Mouse (Mus musculus): ENCODE measurements at regions not wholly inside any gene's neighbourhood (a gene's known extent, or its start where the extent isn't known, plus 50 kb on each side); places are given as distances from the start of the nearest gene placed in this dataset.

- Histone ChIP-seq H3K27ac (peak overlapping the region; percentile 84), H3K4me1 (replicated peaks) (peaks cover 54% of the 10 kb centered on the region), H3K36me3 (no peaks in the 10 kb centered on the region), H3K9me3 (no peaks in the 10 kb centered on the region), H3K4me3 (peak overlapping the region; percentile 36), H3K27me3 (ENCODE audit: insufficient read depth, poor library complexity, severe bottlenecking) (no peaks in the 10 kb centered on the region)
- WGBS, result 58% methylated on average over 14 of the region's 14 CpGs
- DNase-seq (ENCODE audit: low spot score), result no peak
Observed at GRCm38 (mm10) chr9:41612802-41613550, 451.5 kb upstream of the Ubash3b start.

DNA sequence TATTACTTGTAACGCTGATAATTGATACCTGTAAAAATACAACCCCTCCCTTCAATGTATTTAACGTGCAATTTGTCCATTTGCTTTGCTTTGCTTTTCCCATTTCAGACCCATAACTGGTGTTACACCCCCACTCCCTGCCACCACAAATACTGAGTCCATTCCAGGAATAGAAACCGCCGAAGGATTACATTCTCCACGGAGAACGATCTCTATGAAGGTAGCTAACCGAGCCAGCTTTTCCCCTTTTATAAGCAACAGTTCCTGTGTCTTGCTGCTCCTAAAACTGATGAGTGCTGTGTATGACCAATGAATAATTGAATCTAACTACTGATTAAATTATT lies 450.9 kb upstream of the Ubash3b start:
- no peaks in the 10 kb centered on the region for H3K9me3 ChIP-seq
- H3K4me1 ChIP-seq (replicated peaks), result peaks cover 54% of the 10 kb centered on the region
- peak overlapping the region; percentile 36 for H3K4me3 ChIP-seq
- DNase-seq (ENCODE audit: low spot score), result no peak
- WGBS, result 24% methylated on average over 7 of the region's 7 CpGs
- H3K27ac ChIP-seq, result peak overlapping the region; percentile 84
- no peaks in the 10 kb centered on the region for H3K36me3 ChIP-seq
- H3K27me3 ChIP-seq (ENCODE audit: insufficient read depth, poor library complexity, severe bottlenecking), result no peaks in the 10 kb centered on the region

DNA sequence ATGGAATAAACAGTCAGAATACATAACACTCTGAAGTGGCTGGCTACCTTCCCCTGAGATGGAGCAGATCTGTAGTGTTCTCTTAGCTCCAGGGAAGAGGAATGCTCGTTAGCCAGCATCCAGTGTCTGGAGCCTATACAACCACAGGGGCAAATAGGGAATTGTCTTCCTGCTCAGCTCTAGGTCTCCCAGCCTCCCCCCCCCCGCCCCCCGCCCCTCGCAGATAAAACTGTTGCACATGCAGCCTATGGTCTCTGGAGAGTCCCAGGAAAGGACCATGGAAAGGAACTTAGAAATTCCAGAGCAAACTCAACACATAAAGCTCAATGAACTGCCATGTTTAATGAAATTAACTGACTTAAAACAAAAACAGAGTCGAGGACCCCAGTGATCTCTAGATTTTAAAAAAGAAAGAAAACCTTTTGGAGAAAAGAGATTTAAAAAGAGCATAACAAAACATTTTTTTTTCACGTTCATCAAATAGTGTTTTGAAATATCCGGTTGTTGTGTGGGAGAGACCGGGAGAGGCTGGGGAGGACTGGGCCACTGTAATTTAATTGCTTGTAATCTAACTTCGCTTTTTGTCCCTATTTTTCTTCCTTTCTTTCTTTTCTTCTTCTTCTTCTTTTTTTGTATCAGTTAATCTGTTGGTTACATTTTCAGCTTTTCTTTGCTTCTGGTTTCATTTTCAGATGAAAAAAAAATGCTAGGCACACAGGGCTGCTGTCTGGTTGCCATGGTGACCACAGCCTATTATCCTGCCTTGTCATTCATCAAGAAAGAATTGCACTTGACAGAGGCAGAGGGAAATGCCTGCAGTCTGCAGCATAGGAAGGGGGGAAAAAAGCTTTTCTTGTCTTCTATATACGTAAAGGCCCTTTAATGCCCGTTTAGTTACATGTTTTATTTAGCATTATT lies 450.3 kb upstream of the Ubash3b start:
- Histone ChIP-seq H3K4me3 (peak overlapping the region; percentile 36), H3K27ac (peak overlapping the region; percentile 84), H3K4me1 (replicated peaks) (peaks cover 54% of the 10 kb centered on the region), H3K27me3 (ENCODE audit: insufficient read depth, poor library complexity, severe bottlenecking) (no peaks in the 10 kb centered on the region), H3K36me3 (no peaks in the 10 kb centered on the region), H3K9me3 (no peaks in the 10 kb centered on the region)
- WGBS, result 20% methylated on average over 11 of the region's 11 CpGs
- peak; percentile 82 for DNase-seq (ENCODE audit: low spot score)

- Histone ChIP-seq H3K36me3 (no peaks in the 10 kb centered on the region), H3K27me3 (ENCODE audit: insufficient read depth, poor library complexity, severe bottlenecking) (no peaks in the 10 kb centered on the region), H3K27ac (peak overlapping the region; percentile 84), H3K9me3 (no peaks in the 10 kb centered on the region), H3K4me3 (no peak overlapping the region), H3K4me1 (replicated peaks) (peaks cover 56% of the 10 kb centered on the region)
- no peak for DNase-seq (ENCODE audit: low spot score)
- WGBS, result 45% methylated on average over 4 of the region's 4 CpGs
Observed at GRCm38 (mm10) chr9:41610347-41610746, 448.9 kb upstream of the Ubash3b start.

GRCm38 (mm10) chr9:41606136-41606535 lies 444.6 kb upstream of the Ubash3b start:
- 0 out of 2 replicates have a peak overlapping the region, but pooled peaks have one; percentile 12 for H3K27ac ChIP-seq
- H3K4me3 ChIP-seq, result no peak overlapping the region
- H3K9me3 ChIP-seq, result no peaks in the 10 kb centered on the region
- 74% methylated on average over 1 of the region's 1 CpGs for WGBS
- DNase-seq (ENCODE audit: low spot score), result no peak
- no peaks in the 10 kb centered on the region for H3K36me3 ChIP-seq
- H3K4me1 ChIP-seq (replicated peaks), result peaks cover 24% of the 10 kb centered on the region
- H3K27me3 ChIP-seq (ENCODE audit: insufficient read depth, poor library complexity, severe bottlenecking), result no peaks in the 10 kb centered on the region

- 81% methylated on average over 1 of the region's 1 CpGs for WGBS
- no peak for DNase-seq (ENCODE audit: low spot score)
- Histone ChIP-seq H3K4me3 (no peak overlapping the region), H3K27ac (no peak overlapping the region), H3K4me1 (replicated peaks) (peaks cover 24% of the 10 kb centered on the region), H3K27me3 (ENCODE audit: insufficient read depth, poor library complexity, severe bottlenecking) (no peaks in the 10 kb centered on the region), H3K36me3 (no peaks in the 10 kb centered on the region), H3K9me3 (no peaks in the 10 kb centered on the region)
Observed at GRCm38 (mm10) chr9:41604916-41605315, 443.4 kb upstream of the Ubash3b start.

DNA sequence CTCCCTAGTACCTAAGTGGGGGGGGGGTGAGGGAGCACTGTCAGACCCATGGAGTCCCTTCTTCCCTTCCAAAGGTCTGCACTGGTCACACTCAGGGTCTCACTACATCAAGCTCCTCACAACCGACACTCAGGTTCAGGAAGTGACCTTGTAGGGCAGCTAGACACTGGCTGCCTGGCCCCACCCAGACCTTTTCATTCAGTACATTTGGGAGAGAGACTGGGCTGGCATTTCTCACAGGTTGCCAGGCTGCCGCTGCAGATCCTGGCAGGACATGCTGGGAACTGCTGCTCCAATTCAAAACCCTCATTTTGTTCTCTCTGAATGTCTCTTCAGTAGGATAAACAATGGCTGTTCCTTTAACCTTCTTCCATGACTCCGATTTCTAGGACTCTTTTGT lies 439.3 kb upstream of the Ubash3b start:
- Histone ChIP-seq H3K9me3 (no peaks in the 10 kb centered on the region), H3K27me3 (ENCODE audit: insufficient read depth, poor library complexity, severe bottlenecking) (no peaks in the 10 kb centered on the region), H3K27ac (peak overlapping the region; percentile 70), H3K4me1 (replicated peaks) (peaks cover 30% of the 10 kb centered on the region), H3K36me3 (no peaks in the 10 kb centered on the region), H3K4me3 (no peak overlapping the region)
- 22% methylated on average over 3 of the region's 3 CpGs for WGBS
- DNase-seq (ENCODE audit: low spot score), result no peak

- Histone ChIP-seq H3K9me3 (no peaks in the 10 kb centered on the region), H3K27ac (peak overlapping the region; percentile 70), H3K4me3 (no peak overlapping the region), H3K36me3 (no peaks in the 10 kb centered on the region), H3K27me3 (ENCODE audit: insufficient read depth, poor library complexity, severe bottlenecking) (no peaks in the 10 kb centered on the region), H3K4me1 (replicated peaks) (peaks cover 35% of the 10 kb centered on the region)
- WGBS, result 47% methylated on average over 1 of the region's 1 CpGs
- no peak for DNase-seq (ENCODE audit: low spot score)
Observed at GRCm38 (mm10) chr9:41599874-41600273, 438.4 kb upstream of the Ubash3b start.

GRCm38 (mm10) chr9:41595749-41596148 lies 434.3 kb upstream of the Ubash3b start:
- WGBS, result 53% methylated on average over 5 of the region's 5 CpGs
- no peaks in the 10 kb centered on the region for H3K9me3 ChIP-seq
- peaks cover 30% of the 10 kb centered on the region for H3K4me1 ChIP-seq (replicated peaks)
- H3K36me3 ChIP-seq, result peaks cover 29% of the 10 kb centered on the region
- H3K27me3 ChIP-seq (ENCODE audit: insufficient read depth, poor library complexity, severe bottlenecking), result no peaks in the 10 kb centered on the region
- H3K4me3 ChIP-seq, result no peak overlapping the region
- DNase-seq (ENCODE audit: low spot score), result no peak
- no peak overlapping the region for H3K27ac ChIP-seq

DNA sequence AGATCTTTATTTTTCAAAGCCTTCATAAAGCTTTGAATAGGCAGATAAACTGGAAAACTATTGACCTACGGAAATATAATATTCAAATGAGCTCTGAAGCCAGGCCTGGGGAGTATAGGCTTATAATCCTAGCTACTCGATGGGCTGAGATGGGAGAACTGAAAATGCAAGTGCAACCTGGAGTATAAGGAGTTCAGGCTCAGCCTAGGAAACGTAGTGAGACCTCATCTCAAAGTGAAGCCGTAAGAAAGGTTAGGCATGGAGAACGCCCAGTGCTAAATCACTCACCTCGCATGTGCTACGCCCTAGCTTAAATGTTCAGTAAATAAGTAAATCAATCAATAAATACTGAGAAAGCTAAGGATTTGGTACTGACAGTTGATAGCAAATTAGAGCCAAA lies 432.5 kb upstream of the Ubash3b start:
- 91% methylated on average over 7 of the region's 7 CpGs for WGBS
- no peak for DNase-seq (ENCODE audit: low spot score)

DNA sequence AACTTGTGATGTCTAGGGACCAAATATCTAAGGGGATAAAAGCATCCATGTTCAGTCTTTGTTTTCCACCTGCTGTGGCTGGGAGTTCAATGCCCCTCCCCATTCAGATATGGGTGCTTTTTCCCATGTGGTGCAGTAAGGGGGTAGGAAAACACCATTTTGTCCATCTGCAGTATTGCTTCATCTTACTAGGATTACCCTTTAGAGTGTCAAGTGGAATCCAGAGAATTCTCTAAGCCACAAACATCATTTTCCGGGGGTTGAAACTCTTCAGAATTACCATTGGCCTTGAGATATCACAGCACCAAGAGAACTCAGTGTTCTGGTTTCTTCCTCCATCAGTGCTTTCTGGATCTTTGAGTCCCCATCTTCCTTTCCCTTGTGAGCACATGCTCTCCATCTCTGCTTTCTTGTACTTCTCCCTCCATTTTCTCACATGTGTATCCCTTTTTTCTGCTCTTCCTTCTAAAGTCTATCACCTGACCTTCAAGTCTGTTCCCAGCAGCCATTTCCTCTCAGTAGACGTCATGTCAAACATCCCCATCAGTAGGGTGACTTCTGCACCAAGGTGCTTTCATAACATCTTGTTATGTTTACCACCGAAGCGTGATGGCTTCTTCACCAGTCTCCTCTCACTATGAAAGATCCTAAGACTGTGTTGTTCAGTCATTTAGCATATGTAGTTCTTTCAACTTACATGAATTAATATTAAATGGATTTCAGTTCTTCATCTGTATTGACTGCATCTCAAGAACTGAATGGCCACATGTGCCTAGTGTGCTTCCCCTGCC lies 431.6 kb upstream of the Ubash3b start:
- no peak for DNase-seq (ENCODE audit: low spot score)
- H3K27ac ChIP-seq, result no peak overlapping the region
- WGBS, result 91% methylated on average over 4 of the region's 4 CpGs
- H3K4me1 ChIP-seq (replicated peaks), result peaks cover 33% of the 10 kb centered on the region
- H3K4me3 ChIP-seq, result no peak overlapping the region
- no peaks in the 10 kb centered on the region for H3K27me3 ChIP-seq (ENCODE audit: insufficient read depth, poor library complexity, severe bottlenecking)
- peaks cover 55% of the 10 kb centered on the region for H3K36me3 ChIP-seq
- H3K9me3 ChIP-seq, result no peaks in the 10 kb centered on the region

More for the DNA sequence above, 432.5 kb upstream of the Ubash3b start:
- Histone ChIP-seq H3K4me1 (replicated peaks) (peaks cover 28% of the 10 kb centered on the region), H3K27me3 (ENCODE audit: insufficient read depth, poor library complexity, severe bottlenecking) (no peaks in the 10 kb centered on the region), H3K9me3 (no peaks in the 10 kb centered on the region), H3K36me3 (peaks cover 46% of the 10 kb centered on the region), H3K4me3 (no peak overlapping the region), H3K27ac (no peak overlapping the region)

DNA sequence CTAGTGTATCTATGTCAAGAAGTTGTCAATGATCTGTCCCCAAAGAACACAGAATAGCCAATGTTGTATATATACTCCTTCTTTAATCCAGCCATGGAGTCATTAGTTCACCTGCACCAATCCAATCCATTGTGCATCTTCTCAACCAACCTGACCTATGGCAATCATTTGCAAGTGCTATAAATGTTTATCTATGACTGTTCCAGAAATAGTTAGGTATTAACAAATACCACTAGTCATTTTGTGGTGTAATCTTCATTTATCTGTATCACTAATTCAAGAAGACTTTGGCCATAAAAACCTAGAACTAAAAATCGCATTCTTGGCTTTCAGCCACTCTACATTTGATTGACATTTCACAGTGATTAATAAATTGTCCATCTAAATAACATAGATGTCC lies 430.6 kb upstream of the Ubash3b start:
- Histone ChIP-seq H3K27me3 (ENCODE audit: insufficient read depth, poor library complexity, severe bottlenecking) (no peaks in the 10 kb centered on the region), H3K27ac (no peak overlapping the region), H3K4me1 (replicated peaks) (peaks cover 37% of the 10 kb centered on the region), H3K9me3 (no peaks in the 10 kb centered on the region), H3K36me3 (peaks cover 65% of the 10 kb centered on the region), H3K4me3 (no peak overlapping the region)
- WGBS, result 99% methylated on average over 1 of the region's 1 CpGs
- DNase-seq (ENCODE audit: low spot score), result no peak

All from hindbrain, embryonic 10.5 days (tissue).